ENCODE assay signal across 9 mouse cellular contexts in genomic region chr17:14371606-14372005, GRCm38 (mm10).
DNase-seq lines count a peak whose midpoint lies in the region; ATAC-seq lines count a peak whose summit lies in the region.
"Had no signal": no experiment of that assay in that cellular context is flagged by ENCODE, and none has a peak within 500 bp of the region (broad histone marks: within the 10 kb centered on the region; RNA-seq: fewer than 3 reads in every experiment).

No protein-coding gene starts in this region.

- ATAC-seq in hindbrain, embryonic 11.5 days (ENCODE audit: low FRiP score) = 0 out of 2 replicates have a peak, but pooled peaks have one; percentile 19
- ATAC-seq in hindbrain, embryonic 14.5 days (ENCODE audit: low FRiP score) = no peak
- ATAC-seq in lung, embryonic 16.5 days (ENCODE audit: low read depth) = peak; percentile 34
- ATAC-seq in forebrain, embryonic 14.5 days = no peak

- DNase-seq in hindbrain, embryonic 11.5 days (ENCODE audit: low spot score) = no peak
- DNase-seq in hindbrain, embryonic 14.5 days (ENCODE audit: low spot score) = no peak
- peak; percentile 16 for DNase-seq in adrenal gland, postnatal 25 days
- DNase-seq in kidney, adult 8-10 months = peak; percentile 67 to 69
- DNase-seq in forebrain, embryonic 14.5 days (ENCODE audit: low spot score) = no peak
- DNase-seq in left cerebral cortex, adult 18-20 months (ENCODE audit: low spot score in 2 of 2) = no peak
- DNase-seq in spleen, postnatal 36 days (ENCODE audit: low spot score in 2 of 2) = no peak

- no peaks in the 10 kb centered on the region for H3K27me3 ChIP-seq in hindbrain, embryonic 11.5 days (ENCODE audit: control insufficient read depth, insufficient read depth, low read length)
- H3K27me3 ChIP-seq in hindbrain, embryonic 14.5 days (ENCODE audit: control insufficient read depth, insufficient read depth, low read length) = no peaks in the 10 kb centered on the region
- no peaks in the 10 kb centered on the region for H3K27me3 ChIP-seq in lung, embryonic 16.5 days (ENCODE audit: control insufficient read depth, insufficient read depth, low read depth, low read length)
- H3K27me3 ChIP-seq in forebrain, embryonic 14.5 days (replicated peaks; ENCODE audit: control insufficient read depth, insufficient read depth, low read length) = no peaks in the 10 kb centered on the region
- H3K27me3 ChIP-seq: limb, embryonic 12.5 days had no signal

- H3K9ac ChIP-seq in hindbrain, embryonic 11.5 days (ENCODE audit: low read depth, low read length) = no peak overlapping the region
- no peak overlapping the region for H3K9ac ChIP-seq in hindbrain, embryonic 14.5 days
- H3K9ac ChIP-seq in lung, embryonic 16.5 days (ENCODE audit: low read length) = no peak overlapping the region
- H3K9ac ChIP-seq in forebrain, embryonic 14.5 days (ENCODE audit: low read length) = no peak overlapping the region
- H3K9ac ChIP-seq: limb, embryonic 12.5 days had no signal

- no peak overlapping the region for H3K4me2 ChIP-seq in hindbrain, embryonic 11.5 days (replicated peaks; ENCODE audit: low read depth, low read length)
- no peak overlapping the region for H3K4me2 ChIP-seq in hindbrain, embryonic 14.5 days (replicated peaks)
- H3K4me2 ChIP-seq in lung, embryonic 16.5 days (ENCODE audit: low read depth, low read length) = no peak overlapping the region
- no peak overlapping the region for H3K4me2 ChIP-seq in forebrain, embryonic 14.5 days (ENCODE audit: low read length)
- H3K4me2 ChIP-seq: limb, embryonic 12.5 days had no signal

- WGBS in hindbrain, embryonic 11.5 days = 80% methylated on average over 6 of the region's 6 CpGs
- WGBS in hindbrain, embryonic 14.5 days = 82% methylated on average over 6 of the region's 6 CpGs
- 37% methylated on average over 6 of the region's 6 CpGs for WGBS in lung, embryonic 16.5 days
- WGBS in forebrain, embryonic 14.5 days = 85% methylated on average over 6 of the region's 6 CpGs

- H3K9me3 ChIP-seq in hindbrain, embryonic 11.5 days (ENCODE audit: control insufficient read depth, low read length) = no peaks in the 10 kb centered on the region
- no peaks in the 10 kb centered on the region for H3K9me3 ChIP-seq in hindbrain, embryonic 14.5 days (ENCODE audit: control insufficient read depth, low read length)
- H3K9me3 ChIP-seq in lung, embryonic 16.5 days (ENCODE audit: control insufficient read depth, low read length) = no peaks in the 10 kb centered on the region
- no peaks in the 10 kb centered on the region for H3K9me3 ChIP-seq in forebrain, embryonic 14.5 days (replicated peaks; ENCODE audit: control insufficient read depth, low read length)
- H3K9me3 ChIP-seq: limb, embryonic 12.5 days had no signal

- H3K36me3 ChIP-seq in hindbrain, embryonic 11.5 days (ENCODE audit: control insufficient read depth, insufficient read depth, low read length) = no peaks in the 10 kb centered on the region
- H3K36me3 ChIP-seq in hindbrain, embryonic 14.5 days (replicated peaks; ENCODE audit: control insufficient read depth, insufficient read depth) = no peaks in the 10 kb centered on the region
- no peaks in the 10 kb centered on the region for H3K36me3 ChIP-seq in lung, embryonic 16.5 days (ENCODE audit: control insufficient read depth, insufficient read depth, low read length)
- no peaks in the 10 kb centered on the region for H3K36me3 ChIP-seq in forebrain, embryonic 14.5 days (ENCODE audit: control insufficient read depth, insufficient read depth, low read length)
- H3K36me3 ChIP-seq: limb, embryonic 12.5 days had no signal

- no peak overlapping the region for H3K27ac ChIP-seq in hindbrain, embryonic 11.5 days (ENCODE audit: low read depth, low read length)
- H3K27ac ChIP-seq in hindbrain, embryonic 14.5 days = no peak overlapping the region
- H3K27ac ChIP-seq in lung, embryonic 16.5 days (ENCODE audit: low read length) = no peak overlapping the region
- H3K27ac ChIP-seq in forebrain, embryonic 14.5 days (ENCODE audit: low read depth, low read length) = no peak overlapping the region
- H3K27ac ChIP-seq: limb, embryonic 12.5 days had no signal

- H3K4me1 ChIP-seq in hindbrain, embryonic 11.5 days (replicated peaks; ENCODE audit: control insufficient read depth, insufficient read depth, low read length) = 0 out of 2 replicates have a peak, but pooled peaks cover 5% of the 10 kb centered on the region
- H3K4me1 ChIP-seq in hindbrain, embryonic 14.5 days (replicated peaks; ENCODE audit: control insufficient read depth, insufficient read depth, low read length) = peaks cover 9% of the 10 kb centered on the region
- H3K4me1 ChIP-seq in lung, embryonic 16.5 days (replicated peaks; ENCODE audit: control insufficient read depth, insufficient read depth, low read length) = peaks cover 6% of the 10 kb centered on the region
- H3K4me1 ChIP-seq in forebrain, embryonic 14.5 days (ENCODE audit: control insufficient read depth, insufficient read depth, low read length) = no peaks in the 10 kb centered on the region

- H3K4me3 ChIP-seq in hindbrain, embryonic 11.5 days (ENCODE audit: low read depth, low read length) = no peak overlapping the region
- H3K4me3 ChIP-seq in hindbrain, embryonic 14.5 days (replicated peaks; ENCODE audit: low read length) = no peak overlapping the region
- H3K4me3 ChIP-seq in lung, embryonic 16.5 days (ENCODE audit: low read length) = no peak overlapping the region
- no peak overlapping the region for H3K4me3 ChIP-seq in forebrain, embryonic 14.5 days (ENCODE audit: low read depth, low read length)
- H3K4me3 ChIP-seq: limb, embryonic 12.5 days had no signal

Comparison
In these comparisons a context has a peak if more than half of its experiments do, and no peak if none do; other contexts are left out.
1. ATAC-seq: peak in hindbrain, embryonic 11.5 days (single experiment) and lung, embryonic 16.5 days (single experiment); none in hindbrain, embryonic 14.5 days (single experiment) and forebrain, embryonic 14.5 days (single experiment).
2. DNase-seq: peak in adrenal gland, postnatal 25 days (single experiment) and kidney, adult 8-10 months (2 of 2); none in hindbrain, embryonic 11.5 days (single experiment), hindbrain, embryonic 14.5 days (single experiment), forebrain, embryonic 14.5 days (single experiment), left cerebral cortex, adult 18-20 months (0 of 2) and spleen, postnatal 36 days (0 of 2).